Mouse (Mus musculus): ENCODE data around the gene Fbxw13.
"Not testable (repeated sequence)": the region's sequence is repeated elsewhere in the genome, so short reads cannot be mapped to it uniquely, and the experiment has no call there.

The Fbxw13 gene

GRCm38 (mm10) chr9:109195875-109196274 is at the start of gene Fbxw13:
TSS of gene Fbxw13 (minus strand) at chr9:109195975.
- DNase-seq (ENCODE audit: low read depth): not testable (repeated sequence)

- DNase-seq (ENCODE audit: low read depth): no peak
Observed at GRCm38 (mm10) chr9:109234654-109235053, 38.9 kb upstream of the Fbxw13 start, which contains the start of gene Fbxw20. TSS of gene Fbxw20 (minus strand) at chr9:109234754.

GRCm38 (mm10) chr9:109218449-109218848 is 22.7 kb upstream of the Fbxw13 start:
- DNase-seq (ENCODE audit: low read depth): no peak

GRCm38 (mm10) chr9:109201347-109201746 is 5.6 kb upstream of the Fbxw13 start:
- DNase-seq (ENCODE audit: low read depth): not testable (repeated sequence)

- DNase-seq (ENCODE audit: low read depth): no peak
Observed at GRCm38 (mm10) chr9:109200349-109200748, 4.6 kb upstream of the Fbxw13 start.

GRCm38 (mm10) chr9:109199353-109199752 is 3.6 kb upstream of the Fbxw13 start:
- DNase-seq (ENCODE audit: low read depth): no peak

- no peak for DNase-seq (ENCODE audit: low read depth)
Observed at GRCm38 (mm10) chr9:109177208-109177607, 18.6 kb downstream of the Fbxw13 start.

GRCm38 (mm10) chr9:109176301-109176700 is 19.5 kb downstream of the Fbxw13 start:
- DNase-seq (ENCODE audit: low read depth): no peak

- DNase-seq (ENCODE audit: low read depth): no peak
Observed at GRCm38 (mm10) chr9:109167316-109167715, 28.5 kb downstream of the Fbxw13 start.

GRCm38 (mm10) chr9:109161941-109162340 is 33.8 kb downstream of the Fbxw13 start, which contains the start of gene Fbxw21:
TSS of gene Fbxw21 (minus strand) at chr9:109162041.
- no peak for DNase-seq (ENCODE audit: low read depth)

- not testable (repeated sequence) for DNase-seq (ENCODE audit: low read depth)
Observed at GRCm38 (mm10) chr9:109140414-109140813, 55.4 kb downstream of the Fbxw13 start.

- no peak for DNase-seq (ENCODE audit: low read depth)
Observed at GRCm38 (mm10) chr9:109130076-109130475, 65.7 kb downstream of the Fbxw13 start.
